Comparison of ENCODE assay signal across 8 mouse cellular contexts in the genomic region with DNA sequence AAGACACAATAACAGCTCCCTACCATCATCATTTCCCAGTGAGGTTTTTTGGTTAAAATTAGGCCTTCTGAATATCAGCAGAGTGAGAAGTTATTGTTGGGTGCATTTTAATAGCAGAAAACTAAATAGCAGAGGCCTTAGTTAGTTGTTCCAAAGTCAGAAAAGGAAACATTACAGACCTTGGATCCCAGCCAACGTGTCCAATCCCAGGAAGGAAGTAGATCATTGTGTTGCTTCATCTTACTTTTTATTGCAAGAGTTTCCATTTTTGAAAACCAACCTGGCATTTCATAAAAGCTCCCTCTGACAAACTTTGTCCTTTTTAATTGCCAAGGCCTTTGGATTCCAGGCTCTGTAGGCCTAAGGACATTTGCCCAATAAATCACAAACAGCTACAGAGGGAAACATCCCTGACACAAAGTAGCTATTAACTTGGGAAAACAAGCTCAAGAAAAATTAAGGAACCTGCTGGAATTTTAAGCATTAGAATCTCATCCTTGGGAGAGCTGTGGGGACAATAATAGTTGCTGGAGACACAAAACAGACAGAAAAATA. TPM values are rescaled to one million over a fixed set of nuclear protein-coding genes. Genes with fewer than 3 reads are reported as not detected.
DNase-seq lines count a peak whose midpoint lies in the region; ATAC-seq and TF ChIP-seq lines count a peak whose summit lies in the region.
"Had no signal": no experiment of that assay in that cellular context is flagged by ENCODE, and none has a peak within 500 bp of the region (broad histone marks: within the 10 kb centered on the region; RNA-seq: fewer than 3 reads in every experiment).

No protein-coding gene starts in this region.

- 84% methylated on average over 1 of the region's 1 CpGs for WGBS in hindbrain, embryonic 12.5 days

- H3K36me3 ChIP-seq in hindbrain, embryonic 12.5 days = no peaks in the 10 kb centered on the region
- H3K36me3 ChIP-seq: midbrain, embryonic 13.5 days had no signal

- no peaks in the 10 kb centered on the region for H3K9me3 ChIP-seq in hindbrain, embryonic 12.5 days (replicated peaks)
- H3K9me3 ChIP-seq: midbrain, embryonic 13.5 days had no signal

- DNase-seq in urinary bladder, postnatal 14 days (ENCODE audit: low spot score) = peak; percentile 62
- no peak for DNase-seq in urinary bladder, adult 2 months (ENCODE audit: low spot score)
- peak; percentile 54 for DNase-seq in gastrocnemius, adult 2 months
- peak; percentile 73 to 78 for DNase-seq in kidney, postnatal 36 days
- DNase-seq in layer of hippocampus, adult 9-11 months = no peak
- DNase-seq in cerebellum, postnatal 4 days (ENCODE audit: low spot score in 2 of 2) = no peak

- H3K4me2 ChIP-seq in hindbrain, embryonic 12.5 days (replicated peaks) = no peak overlapping the region
- H3K4me2 ChIP-seq: midbrain, embryonic 13.5 days had no signal

- H3K27ac ChIP-seq in gastrocnemius, adult 2 months = peak overlapping the region; percentile 69
- no peak overlapping the region for H3K27ac ChIP-seq in hindbrain, embryonic 12.5 days
- H3K27ac ChIP-seq: midbrain, embryonic 13.5 days had no signal

- no peak overlapping the region for H3K4me3 ChIP-seq in gastrocnemius, adult 2 months
- H3K4me3 ChIP-seq in hindbrain, embryonic 12.5 days = no peak overlapping the region
- H3K4me3 ChIP-seq: midbrain, embryonic 13.5 days had no signal

- H3K9ac ChIP-seq in hindbrain, embryonic 12.5 days = no peak overlapping the region
- H3K9ac ChIP-seq: midbrain, embryonic 13.5 days had no signal

- TF ChIP-seq CTCF in gastrocnemius, adult 2 months (IDR thresholded peaks at IDR 0.05) = no peak

- H3K27me3 ChIP-seq in hindbrain, embryonic 12.5 days = no peaks in the 10 kb centered on the region
- H3K27me3 ChIP-seq: midbrain, embryonic 13.5 days had no signal

- ATAC-seq in hindbrain, embryonic 12.5 days (ENCODE audit: low FRiP score) = no peak
- ATAC-seq: midbrain, embryonic 13.5 days had no signal

- intact Hi-C loops in gastrocnemius, adult 2 months (cut with DNase I) = no loop called here

- no peaks in the 10 kb centered on the region for H3K4me1 ChIP-seq in hindbrain, embryonic 12.5 days
- H3K4me1 ChIP-seq: midbrain, embryonic 13.5 days had no signal

RNA-seq across cellular contexts. Expression of a gene that starts 34.9 kb away (rescaled TPM):
- polyA plus RNA-seq in urinary bladder, adult 2 months (2012; rRNA removed) = 86.2 and 115 TPM in 2 replicates
- total RNA-seq in gastrocnemius, adult 2 months (2021) = 100 to 1,000 TPM; 495 to 592 TPM
- 46.9 and 56.2 TPM in 2 replicates for polyA plus RNA-seq in hindbrain, embryonic 12.5 days (2016; fragmentation: Nextera tagmentation; extraction: Ambion mirVana)

Comparison
In these comparisons a context has a peak if more than half of its experiments do, and no peak if none do; other contexts are left out.
1. DNase-seq: peak in urinary bladder, postnatal 14 days (single experiment), gastrocnemius, adult 2 months (single experiment) and kidney, postnatal 36 days (2 of 2); none in urinary bladder, adult 2 months (single experiment), layer of hippocampus, adult 9-11 months (single experiment) and cerebellum, postnatal 4 days (0 of 2).